Mouse (Mus musculus): Measurements from ENCODE around the gene Ptgs2.

DNA sequence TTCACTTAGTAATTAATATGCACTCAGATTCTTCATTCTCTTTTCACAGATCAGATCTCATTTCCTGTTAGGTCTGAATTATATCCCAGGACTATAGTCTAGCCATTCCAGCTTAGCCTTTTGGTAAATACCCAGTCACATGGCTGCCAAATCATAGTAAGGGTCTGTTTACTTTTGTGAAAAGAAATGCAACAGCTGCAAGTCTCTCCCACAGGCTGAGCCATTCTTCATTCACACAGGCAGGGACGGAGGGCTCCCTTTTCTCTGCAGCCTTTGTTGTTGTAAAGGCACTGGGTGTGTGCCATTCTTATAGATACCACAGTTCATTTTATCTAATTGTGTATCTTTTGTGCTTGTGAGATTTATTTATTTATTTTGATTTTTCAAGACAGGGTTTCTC lies 9.6 kb upstream of the Ptgs2 start:
- no peak for TF ChIP-seq CHD2 (IDR thresholded peaks at IDR 0.05; ENCODE audit: low read depth, low read length)
- TF ChIP-seq MAFK (IDR thresholded peaks at IDR 0.05; ENCODE audit: insufficient read depth, low read depth, low read length) = no peak
- TF ChIP-seq ZC3H11A (IDR thresholded peaks at IDR 0.05; ENCODE audit: borderline replicate concordance, low read depth, low read length) = no peak

All from ES-E14 (cell line).